Mouse (Mus musculus) left cerebral cortex, adult 18-20 months (tissue): ENCODE data around the gene Traf3ip2. TPM values are rescaled to one million over a fixed set of nuclear protein-coding genes. Genes with fewer than 3 reads are reported as not detected.

Source experiments
- DNase-seq, 2 experiments: peaks; one replicate each; pipeline ENCODE4 v3.0.0; 2021 to 2022; ENCODE audit warnings: low spot score in 2 of 2, mixed read lengths in 1 of 2
- total RNA-seq, 2 experiments: library from RNA; stranded (reverse); gene quantifications; 2 replicates each; pipeline ENCODE4 v1.2.3; 2021

Traf3ip2 gene
- total RNA-seq, 2 experiments from 2014 or later, result 0.91 to 1.3 TPM

- DNase-seq, result no peak
Observed at GRCm38 (mm10) chr10:39672547-39673051, 59.9 kb downstream of the Traf3ip2 start.

DNA sequence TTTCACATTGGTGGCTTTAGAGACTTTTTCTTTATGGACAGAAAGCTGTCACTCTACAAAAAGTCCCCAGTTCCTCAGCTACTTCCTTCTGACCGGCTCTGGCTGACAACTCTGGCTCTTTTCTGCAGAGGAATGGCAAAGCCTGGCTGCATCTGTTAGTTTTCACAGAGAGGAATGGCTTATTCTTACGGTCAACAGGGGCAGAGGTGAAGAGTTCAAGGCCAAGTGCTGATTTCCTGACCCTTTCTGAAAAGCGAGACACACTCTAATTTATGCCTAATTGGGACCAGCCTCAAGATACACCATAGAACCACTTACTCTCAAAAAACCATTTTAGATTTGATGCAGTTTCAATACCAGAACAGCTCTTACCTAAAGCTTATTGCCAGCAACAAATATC, 61.4 kb downstream of the Traf3ip2 start:
- DNase-seq, result no peak

DNA sequence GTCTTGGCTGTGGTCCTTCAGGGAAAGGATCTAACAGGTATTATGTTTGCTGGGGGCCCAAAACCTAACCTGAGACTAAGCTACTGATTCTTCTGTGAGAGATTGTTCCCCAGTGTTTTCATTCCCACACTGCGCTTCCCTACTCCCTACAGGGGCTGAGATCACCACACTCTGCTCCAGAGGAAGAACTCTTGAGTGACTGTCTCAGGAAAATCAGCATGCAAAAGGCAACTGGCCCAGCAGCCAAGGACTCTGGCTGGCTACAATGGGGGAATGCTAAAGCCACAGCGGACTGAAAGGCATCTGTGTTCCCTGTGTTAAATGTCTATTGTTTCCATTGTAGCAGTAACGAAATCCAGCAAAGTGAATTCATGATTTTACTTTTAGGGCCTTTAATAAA, 62.0 kb downstream of the Traf3ip2 start:
- no peak for DNase-seq

DNA sequence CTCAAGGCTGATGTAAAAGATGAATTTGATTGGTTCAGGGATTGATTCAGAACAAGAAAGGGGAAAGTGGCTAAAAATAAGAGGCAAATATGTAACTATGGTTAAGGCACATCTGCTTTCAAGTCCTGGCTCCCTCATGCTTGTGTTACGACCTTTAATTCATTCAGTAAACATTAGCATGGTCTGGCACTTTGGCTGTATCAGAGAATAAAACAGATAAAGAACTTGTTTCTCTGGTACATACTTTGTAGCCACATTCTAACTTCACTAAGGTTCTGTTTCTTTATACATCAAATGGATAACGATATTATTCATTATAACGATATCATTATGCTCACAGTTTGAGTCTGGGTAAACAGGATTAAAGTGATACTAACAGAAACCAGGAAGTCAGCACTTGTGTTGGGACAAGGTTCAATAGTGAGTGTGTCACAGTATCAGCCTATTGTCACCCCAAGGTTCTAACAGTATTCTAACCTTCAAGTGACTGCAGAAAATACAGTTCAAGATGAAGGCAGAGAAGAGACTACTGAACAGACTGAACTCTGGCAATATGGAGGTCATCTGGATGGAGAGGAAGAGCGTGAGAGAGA, 65.6 kb downstream of the Traf3ip2 start:
- no peak for DNase-seq

GRCm38 (mm10) chr10:39681014-39681413, 68.3 kb downstream of the Traf3ip2 start:
- no peak for DNase-seq

DNA sequence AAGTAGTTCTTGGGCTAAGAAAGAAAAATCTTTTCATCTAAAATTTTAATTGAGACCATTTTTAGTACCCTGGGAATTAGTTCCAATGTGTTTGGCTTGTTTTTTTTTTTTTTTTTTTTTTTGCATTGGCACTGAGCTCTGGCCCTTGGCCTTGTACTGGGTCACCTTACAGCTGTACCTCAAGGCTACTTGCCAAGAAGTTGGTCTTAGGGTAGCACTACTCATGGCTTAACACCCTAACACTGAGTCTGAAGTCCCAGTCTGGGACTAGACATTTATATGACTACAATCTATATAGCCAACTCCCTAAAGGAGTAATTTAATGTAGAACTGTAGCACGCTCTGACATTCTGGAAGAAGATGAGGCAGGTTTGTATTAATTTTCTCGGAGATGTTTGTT, 69.8 kb downstream of the Traf3ip2 start:
- DNase-seq, result no peak

GRCm38 (mm10) chr10:39683481-39683880, 70.7 kb downstream of the Traf3ip2 start:
- DNase-seq, result no peak

- DNase-seq, result no peak
Observed at GRCm38 (mm10) chr10:39686811-39687210, 74.1 kb downstream of the Traf3ip2 start.

GRCm38 (mm10) chr10:39687851-39688250, 75.1 kb downstream of the Traf3ip2 start:
- DNase-seq, result no peak

- DNase-seq, result no peak
Observed at GRCm38 (mm10) chr10:39691351-39692064, 78.8 kb downstream of the Traf3ip2 start.

- DNase-seq, result no peak
Observed at GRCm38 (mm10) chr10:39692152-39692551, 79.4 kb downstream of the Traf3ip2 start.

Other genes with a start within 250 kb of the Traf3ip2 start
- gene Fyn, start 244.1 kb upstream of the Traf3ip2 start, total RNA-seq, result 100 to 1,000 TPM; 107 TPM
- gene Rev3l, start 119.2 kb downstream of the Traf3ip2 start, total RNA-seq, result 10 to 100 TPM; 21.4 to 24.1 TPM